Mouse (Mus musculus) midbrain, embryonic 11.5 days (tissue): ENCODE results near the gene Gale. TPM values are rescaled to one million over a fixed set of nuclear protein-coding genes. Genes with fewer than 3 reads are reported as not detected.

ENCODE experiments used
- ATAC-seq: fragments of 200-750 bp; cut with Nextera tagmentation; 2 replicates; pipeline ENCODE4 v1.8.0; 2017; ENCODE audit warnings: moderate TSS enrichment, moderate library complexity; ENCODE audit not compliant: low FRiP score
- DNase-seq: peaks from one replicate; pipeline ENCODE4 v3.0.0; 2015; ENCODE audit warnings: low spot score; ENCODE audit errors: missing footprints
- H3K27ac ChIP-seq: fragments of 300-500 bp; sonication (generic); 2 replicates; pipeline ENCODE4 v1.5.1; 2014; ENCODE audit warnings: low read depth, low read length
- H3K27me3 ChIP-seq: fragments of 300-500 bp; sonication (generic); 2 replicates; pipeline ENCODE4 v1.6.1; 2014; ENCODE audit warnings: mild to moderate bottlenecking, low read length, moderate library complexity, mixed read lengths; ENCODE audit not compliant: control insufficient read depth, insufficient read depth
- H3K36me3 ChIP-seq: fragments of 300-500 bp; sonication (generic); 2 replicates; pipeline ENCODE4 v1.6.1; 2014; ENCODE audit warnings: mild to moderate bottlenecking, low read length, moderate library complexity, mixed read lengths; ENCODE audit not compliant: control insufficient read depth, insufficient read depth
- H3K4me1 ChIP-seq: fragments of 300-500 bp; sonication (generic); 2 replicates; pipeline ENCODE4 v1.6.1; 2014; ENCODE audit warnings: low read length; ENCODE audit not compliant: control insufficient read depth, insufficient read depth
- H3K4me2 ChIP-seq: fragments of 300-500 bp; sonication (generic); 2 replicates; pipeline ENCODE4 v1.6.1; 2014; ENCODE audit warnings: mild to moderate bottlenecking, moderate library complexity
- H3K4me3 ChIP-seq: fragments of 300-500 bp; sonication (generic); 2 replicates; pipeline ENCODE4 v1.5.1; 2014; ENCODE audit warnings: low read depth, low read length
- H3K9ac ChIP-seq: fragments of 300-500 bp; sonication (generic); 2 replicates; pipeline ENCODE4 v1.6.1; 2014; ENCODE audit warnings: low read length
- H3K9me3 ChIP-seq: fragments of 300-500 bp; sonication (generic); 2 replicates; pipeline ENCODE4 v1.6.1; 2016; ENCODE audit warnings: low read length; ENCODE audit not compliant: control insufficient read depth
- WGBS: fragments of 180-500 bp; shearing (Covaris S2); extraction: QIAGEN DNeasy Blood & Tissue Kit; methylation state at CpG from one replicate; pipeline ENCODE4 v1.1.7; 2014; 5-methylcytosine and 5-hydroxymethylcytosine counted together
- polyA plus RNA-seq: library from polyadenylated mRNA; unstranded; fragments of >200 nt; fragmentation: Nextera tagmentation; extraction: Ambion mirVana; gene quantifications from 2 replicates; pipeline ENCODE4 v1.2.1, GENCODE M21; 2014

The Gale gene
- polyA plus RNA-seq, 1 experiment from 2014 or later = 27.0 TPM

DNA sequence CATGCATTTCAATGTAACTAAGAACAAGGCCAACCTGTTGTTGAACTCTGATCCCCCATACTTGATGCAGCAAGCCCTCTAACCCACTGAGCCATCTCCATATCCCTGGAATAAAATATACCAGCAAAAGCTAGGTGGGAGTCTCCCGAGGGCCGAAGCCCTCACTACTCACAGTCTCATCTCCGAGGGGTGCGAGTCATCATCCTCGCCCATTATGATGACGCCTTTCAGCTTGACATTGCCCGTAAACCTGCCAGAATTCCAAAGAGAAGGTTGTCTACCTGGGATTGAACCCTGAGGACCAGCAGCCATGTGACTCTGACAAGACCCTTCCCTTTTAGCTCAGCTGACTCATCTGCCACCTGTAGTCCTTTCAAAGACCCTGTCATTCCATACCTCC is 22.2 kb downstream of the Gale start:
- H3K9ac ChIP-seq = peak overlapping the region; percentile 94; the same call in 1 of the 2 replicates
- 91% methylated on average over 7 of the region's 7 CpGs for WGBS

DNA sequence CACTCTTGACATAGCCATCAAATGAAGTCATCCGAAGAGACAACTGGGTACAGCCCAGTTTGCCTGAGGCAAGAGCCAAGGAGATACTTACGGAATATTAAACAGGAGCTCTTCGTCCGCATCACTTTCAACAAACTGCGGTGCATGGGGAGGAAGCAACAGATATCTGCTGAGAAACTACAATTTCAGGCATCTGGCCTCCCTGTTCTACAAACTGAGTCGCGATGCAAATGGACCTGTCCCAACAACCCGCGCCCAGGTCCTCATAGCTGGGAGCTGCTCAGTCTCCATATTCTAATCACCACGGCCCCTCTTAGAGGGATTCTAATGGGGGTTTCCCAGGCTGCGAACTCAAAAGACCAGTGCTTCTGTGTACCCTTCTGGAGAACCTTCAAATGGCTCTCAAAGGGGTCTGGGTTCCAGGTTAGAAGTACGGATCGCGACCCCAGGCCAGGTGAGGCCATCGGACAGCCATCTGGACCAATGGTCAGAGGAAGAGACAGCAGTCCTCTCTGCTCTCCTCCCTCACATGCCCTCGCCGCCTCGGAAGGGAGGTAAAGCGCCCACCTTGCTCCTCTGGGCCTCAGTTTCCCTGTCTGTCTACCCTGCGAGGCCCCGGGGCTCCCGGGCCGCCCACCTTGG is 22.9 kb downstream of the Gale start:
- Histone ChIP-seq H3K4me1 (peaks cover 10% of the 10 kb centered on the region), H3K4me3 (peak overlapping the region; percentile 96), H3K27me3 (no peaks in the 10 kb centered on the region), H3K9me3 (no peaks in the 10 kb centered on the region), H3K4me2 (peak overlapping the region; percentile 64), H3K27ac (peak overlapping the region; percentile 41; the same call in 1 of the 2 replicates), H3K9ac (peak overlapping the region; percentile 94), H3K36me3 (peaks cover 7% of the 10 kb centered on the region; the same call in 1 of the 2 replicates)
- 10% methylated on average over 23 of the region's 23 CpGs for WGBS
- no peak; the same call in 1 of the 2 replicates for ATAC-seq
- peak; percentile 95 for DNase-seq

More for the DNA sequence above, 22.2 kb downstream of the Gale start:
- H3K9me3 ChIP-seq = no peaks in the 10 kb centered on the region
- no peaks in the 10 kb centered on the region for H3K27me3 ChIP-seq
- DNase-seq (no peak), ATAC-seq (no peak)
- H3K4me2 ChIP-seq = peak overlapping the region; percentile 64
- peaks cover 7% of the 10 kb centered on the region; the same call in 1 of the 2 replicates for H3K36me3 ChIP-seq
- peaks cover 10% of the 10 kb centered on the region for H3K4me1 ChIP-seq
- peak overlapping the region; percentile 96 for H3K4me3 ChIP-seq
- H3K27ac ChIP-seq = no peak overlapping the region

DNA sequence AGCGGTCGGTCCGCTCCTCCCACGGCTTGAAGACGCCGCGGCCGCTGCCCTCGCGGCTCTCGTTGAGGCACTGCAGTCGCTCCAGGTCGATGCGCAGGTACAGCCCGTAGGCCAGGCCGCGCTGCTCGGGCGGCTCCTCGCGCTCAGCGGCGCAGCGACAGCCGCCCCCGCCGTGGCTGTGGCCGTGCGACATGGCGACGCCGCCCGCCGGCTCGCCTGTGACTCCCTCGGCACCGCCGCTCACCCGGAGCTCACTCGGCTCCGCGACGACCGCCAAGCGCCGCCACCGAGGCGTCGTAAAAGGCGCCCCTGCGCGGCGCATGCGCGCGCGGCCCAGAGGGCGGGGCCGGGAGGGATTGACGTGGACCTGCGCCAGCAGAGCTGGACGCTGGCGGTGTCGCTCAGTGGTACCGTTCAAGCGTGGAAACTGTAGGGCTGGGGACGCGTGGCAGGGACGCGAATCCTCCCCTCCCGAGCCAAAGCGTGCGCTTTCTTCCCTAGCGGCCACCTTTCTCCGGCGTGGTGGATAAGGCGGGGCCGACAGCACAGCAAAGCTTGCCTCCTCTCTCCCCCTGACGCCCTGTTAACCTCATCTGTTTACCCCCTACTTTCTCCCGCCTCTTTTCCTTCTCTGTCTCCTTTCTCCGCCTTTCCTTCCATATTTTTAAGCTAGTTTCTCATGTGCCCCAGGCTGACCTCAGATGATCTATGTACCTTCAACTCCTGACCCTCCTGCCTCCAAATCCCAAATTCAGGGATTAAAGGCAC is 23.6 kb downstream of the Gale start, which contains the start of gene Pithd1:
TSS of gene Pithd1 (minus strand) at position 322 of the 768 bp plus-strand sequence.
- peak within 1 kb of the TSS; percentile 94 for H3K9ac ChIP-seq
- DNase-seq = peak; percentile 99
- under 1% methylated on average over 63 of the region's 81 CpGs for WGBS
- H3K4me2 ChIP-seq = peak within 1 kb of the TSS; percentile 64
- peaks cover 7% of the 10 kb centered on the region; the same call in 1 of the 2 replicates for H3K36me3 ChIP-seq
- peaks cover 10% of the 10 kb centered on the region for H3K4me1 ChIP-seq
- peak within 1 kb of the TSS; percentile 96 for H3K4me3 ChIP-seq
- H3K27ac ChIP-seq = peak within 1 kb of the TSS; percentile 68
- peak; percentile 94 for ATAC-seq
- H3K27me3 ChIP-seq = no peaks in the 10 kb centered on the region
- no peaks in the 10 kb centered on the region for H3K9me3 ChIP-seq

DNA sequence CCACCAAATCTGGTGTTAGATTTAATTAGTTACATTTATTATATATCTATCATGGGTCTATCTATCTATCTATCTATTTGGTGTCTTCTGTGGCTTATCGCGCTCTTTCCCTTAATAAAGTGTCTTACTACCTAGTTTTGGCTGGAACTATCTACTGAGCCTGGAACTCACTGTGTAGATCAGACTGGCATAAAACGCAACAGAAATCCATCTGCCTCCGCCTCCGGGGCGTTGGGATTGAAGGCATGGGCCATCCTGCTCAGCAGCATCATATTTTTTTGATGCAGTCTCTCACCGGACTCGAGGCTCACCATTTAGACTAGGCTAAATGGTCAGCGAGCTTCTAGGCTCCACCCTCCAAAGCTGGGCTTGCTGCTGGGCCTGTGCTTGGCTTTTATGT is 24.2 kb downstream of the Gale start:
- Histone ChIP-seq H3K9me3 (no peaks in the 10 kb centered on the region), H3K4me3 (peak overlapping the region; percentile 96), H3K4me2 (peak overlapping the region; percentile 64), H3K27me3 (no peaks in the 10 kb centered on the region), H3K27ac (no peak overlapping the region; the same call in 1 of the 2 replicates), H3K9ac (peak overlapping the region; percentile 94), H3K4me1 (peaks cover 10% of the 10 kb centered on the region), H3K36me3 (peaks cover 7% of the 10 kb centered on the region; the same call in 1 of the 2 replicates)
- DNase-seq (peak; percentile 82), ATAC-seq (no peak)
- 76% methylated on average over 9 of the region's 9 CpGs for WGBS

DNA sequence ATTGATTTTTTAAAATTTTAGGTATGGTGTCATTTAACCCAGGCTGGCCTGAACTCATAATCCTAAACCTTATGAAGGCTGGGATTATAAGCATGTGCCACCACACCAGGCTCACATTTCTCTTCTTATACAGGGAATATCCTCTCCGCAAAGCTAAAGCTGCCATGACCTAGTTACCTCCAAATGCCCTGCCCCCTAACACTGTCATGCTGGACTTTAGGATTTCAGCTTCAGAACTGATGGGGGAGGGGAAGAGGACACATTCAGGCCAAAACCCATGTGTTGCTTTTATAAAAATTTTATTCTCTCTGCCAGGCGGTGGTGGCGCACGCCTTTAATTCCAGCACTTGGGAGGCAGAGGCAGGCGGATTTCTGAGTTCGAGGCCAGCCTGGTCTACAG is 30.4 kb downstream of the Gale start:
- Histone ChIP-seq H3K27me3 (no peaks in the 10 kb centered on the region), H3K4me2 (no peak overlapping the region), H3K9me3 (peaks cover 4% of the 10 kb centered on the region; the same call in 1 of the 2 replicates), H3K36me3 (0 out of 2 replicates have a peak, but pooled peaks cover 3% of the 10 kb centered on the region), H3K9ac (no peak overlapping the region), H3K4me3 (no peak overlapping the region), H3K4me1 (no peaks in the 10 kb centered on the region), H3K27ac (no peak overlapping the region)
- DNase-seq (no peak), ATAC-seq (no peak)
- WGBS = 96% methylated on average over 6 of the region's 6 CpGs

DNA sequence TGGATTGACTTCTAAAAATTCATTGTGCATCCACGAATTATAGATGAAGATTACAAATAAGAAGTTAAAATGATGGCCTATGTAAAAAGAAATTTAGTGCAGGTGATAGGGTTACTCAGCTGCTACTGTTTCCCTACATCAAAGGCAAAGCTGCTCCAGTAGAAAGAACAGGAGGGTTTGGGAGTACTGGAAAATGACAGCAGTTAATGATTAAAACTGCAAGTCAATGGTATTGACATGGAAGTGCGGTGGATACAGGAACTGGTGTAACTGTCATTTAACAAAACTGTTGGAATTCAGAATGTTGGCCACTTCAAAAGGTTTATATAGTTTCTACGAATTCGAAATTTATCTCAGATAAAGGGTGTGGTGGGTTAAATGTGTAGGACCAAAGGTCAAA is 31.6 kb downstream of the Gale start:
- no peak overlapping the region for H3K4me3 ChIP-seq
- no peaks in the 10 kb centered on the region for H3K27me3 ChIP-seq
- 90% methylated on average over 4 of the region's 4 CpGs for WGBS
- H3K4me1 ChIP-seq = no peaks in the 10 kb centered on the region
- ATAC-seq (no peak), DNase-seq (no peak)
- 0 out of 2 replicates have a peak, but pooled peaks cover 3% of the 10 kb centered on the region for H3K36me3 ChIP-seq
- no peak overlapping the region for H3K9ac ChIP-seq
- H3K4me2 ChIP-seq = no peak overlapping the region
- H3K9me3 ChIP-seq = peaks cover 4% of the 10 kb centered on the region; the same call in 1 of the 2 replicates
- no peak overlapping the region for H3K27ac ChIP-seq

DNA sequence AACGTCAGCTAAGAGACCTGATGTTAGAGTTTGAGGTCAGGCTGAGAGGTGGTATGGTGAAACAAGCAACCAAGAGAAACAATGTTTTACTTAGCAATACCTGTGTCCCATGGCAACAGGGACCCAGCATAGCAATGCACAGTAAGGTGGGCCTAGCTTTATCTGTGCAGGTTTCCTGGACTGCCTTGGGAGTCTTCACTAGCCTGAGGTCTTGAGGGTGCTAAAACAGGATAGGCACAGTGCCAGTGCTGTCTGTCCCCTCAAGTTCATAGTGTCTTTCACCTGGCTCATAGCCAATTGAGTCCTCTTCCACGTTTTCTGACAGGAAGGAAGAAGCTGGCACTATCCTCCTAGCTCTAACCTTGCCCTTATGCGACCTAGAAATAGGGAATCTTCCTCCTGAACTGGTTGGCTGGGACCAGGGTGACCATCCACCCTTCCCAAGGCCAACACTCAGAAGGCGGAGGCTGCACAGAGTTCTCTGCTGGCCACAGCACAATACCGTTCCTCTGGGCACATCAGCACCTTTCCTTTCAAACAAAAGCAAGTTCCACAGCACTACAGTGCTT is 40.7 kb downstream of the Gale start:
- 92% methylated on average over 5 of the region's 5 CpGs for WGBS
- Histone ChIP-seq H3K36me3 (peaks cover 36% of the 10 kb centered on the region), H3K27ac (no peak overlapping the region), H3K4me1 (no peaks in the 10 kb centered on the region), H3K9ac (no peak overlapping the region), H3K27me3 (no peaks in the 10 kb centered on the region), H3K9me3 (no peaks in the 10 kb centered on the region), H3K4me3 (no peak overlapping the region), H3K4me2 (no peak overlapping the region)
- ATAC-seq = no peak
- DNase-seq = peak; percentile 26

DNA sequence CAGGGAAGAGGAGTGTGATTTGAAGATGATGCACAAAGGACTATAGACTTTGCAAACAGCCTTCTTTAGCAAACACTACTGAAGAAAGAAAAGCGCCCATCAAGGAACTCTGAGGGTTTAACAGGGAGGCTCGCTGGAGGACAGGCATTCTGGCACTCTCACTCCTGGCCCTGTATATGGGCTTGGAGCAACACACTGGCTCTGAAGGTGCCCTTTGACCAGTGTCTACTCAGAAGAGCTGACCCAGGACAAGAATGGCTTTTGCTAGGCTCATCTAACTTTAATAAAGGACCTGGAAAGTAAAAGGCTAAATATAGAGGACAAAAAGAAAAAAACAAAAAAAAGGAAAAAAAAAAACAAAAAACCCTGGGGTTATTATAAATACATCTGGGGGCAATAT is 41.4 kb downstream of the Gale start:
- ATAC-seq (no peak), DNase-seq (no peak)
- Histone ChIP-seq H3K36me3 (peaks cover 38% of the 10 kb centered on the region), H3K4me2 (no peak overlapping the region), H3K27me3 (no peaks in the 10 kb centered on the region), H3K4me3 (no peak overlapping the region), H3K4me1 (no peaks in the 10 kb centered on the region), H3K27ac (no peak overlapping the region), H3K9me3 (no peaks in the 10 kb centered on the region), H3K9ac (no peak overlapping the region)
- WGBS = 88% methylated on average over 2 of the region's 2 CpGs
